Mouse (Mus musculus) frontal cortex, postnatal 10 days (tissue): Measurements from ENCODE around the gene Acot13.

ENCODE experiments used
- DNase-seq, 2 experiments: peaks; one replicate each; pipeline ENCODE4 v3.0.0; 2022; ENCODE audit warnings: low spot score in 2 of 2, mixed read lengths in 1 of 2

Gene Acot13

GRCm38 (mm10) chr13:24830756-24831352, 486 bp downstream of the Acot13 start:
- no peak for DNase-seq

GRCm38 (mm10) chr13:24826116-24826515, 5.2 kb downstream of the Acot13 start:
- no peak for DNase-seq

GRCm38 (mm10) chr13:24825587-24825986, 5.8 kb downstream of the Acot13 start:
- DNase-seq: no peak

- no peak for DNase-seq
Observed at GRCm38 (mm10) chr13:24824647-24825046, 6.7 kb downstream of the Acot13 start.

GRCm38 (mm10) chr13:24822663-24823343, 8.5 kb downstream of the Acot13 start:
- DNase-seq: no peak

- no peak for DNase-seq
Observed at GRCm38 (mm10) chr13:24819931-24820330, 11.4 kb downstream of the Acot13 start.

GRCm38 (mm10) chr13:24816125-24817092, 14.9 kb downstream of the Acot13 start:
- no peak for DNase-seq

- DNase-seq: no peak
Observed at GRCm38 (mm10) chr13:24814616-24815015, 16.7 kb downstream of the Acot13 start.

- no peak for DNase-seq
Observed at GRCm38 (mm10) chr13:24812521-24812920, 18.8 kb downstream of the Acot13 start.

- no peak for DNase-seq
Observed at GRCm38 (mm10) chr13:24806079-24806478, 25.3 kb downstream of the Acot13 start.

GRCm38 (mm10) chr13:24803196-24803595, 28.1 kb downstream of the Acot13 start:
- no peak for DNase-seq

- DNase-seq: peak; percentile 29 to 37
Observed at GRCm38 (mm10) chr13:24802131-24802691, 29.1 kb downstream of the Acot13 start.

GRCm38 (mm10) chr13:24801308-24801921, 29.9 kb downstream of the Acot13 start, which contains the start of gene BC005537:
BC005537 (plus strand) TSS chr13:24801657.
- peak in 1 of 2 experiments; percentile 45 for DNase-seq

- DNase-seq: peak; percentile 94 to 96
Observed at GRCm38 (mm10) chr13:24800674-24801307, 30.5 kb downstream of the Acot13 start.

GRCm38 (mm10) chr13:24799925-24800673, 31.2 kb downstream of the Acot13 start:
- DNase-seq: peak; percentile 25 to 38

- no peak for DNase-seq
Observed at GRCm38 (mm10) chr13:24799378-24799777, 32.0 kb downstream of the Acot13 start.

- DNase-seq: no peak
Observed at GRCm38 (mm10) chr13:24798686-24799085, 32.7 kb downstream of the Acot13 start.

- no peak for DNase-seq
Observed at GRCm38 (mm10) chr13:24792411-24793045, 38.8 kb downstream of the Acot13 start.

GRCm38 (mm10) chr13:24791349-24791748, 40.0 kb downstream of the Acot13 start:
- no peak for DNase-seq

- DNase-seq: no peak
Observed at GRCm38 (mm10) chr13:24787477-24787876, 43.9 kb downstream of the Acot13 start.
